Mouse (Mus musculus) ovary, adult 10 weeks (tissue): ENCODE results near the gene Cavin3. TPM values are rescaled to one million over a fixed set of nuclear protein-coding genes. Genes with fewer than 3 reads are reported as not detected.

Experiments used
- polyA plus RNA-seq: library from polyadenylated mRNA; stranded (reverse); fragments of 350-450 nt; fragmentation: Illumina TruSeq; extraction: RNeasy Lipid Tissue Mini Kit (QIAGEN cat#74804); gene quantifications from one replicate; pipeline ENCODE4 v1.2.3, GENCODE M21; 2014

The Cavin3 gene
- polyA plus RNA-seq, result 10.7 TPM

GRCm38 (mm10) chr7:105481505-105482411 is at the start of gene Cavin3:
Gene Cavin3 (minus strand): TSS chr7:105482300.

Other genes starting within 250 kb of the Cavin3 start
- gene Olfr688, start 194.2 kb downstream of the Cavin3 start, polyA plus RNA-seq, result not detected
- gene Olfr689, start 171.1 kb downstream of the Cavin3 start, polyA plus RNA-seq, result not detected
- not detected for gene Olfr690, start 148.2 kb downstream of the Cavin3 start, polyA plus RNA-seq
- not detected for gene Olfr691, start 140.0 kb downstream of the Cavin3 start, polyA plus RNA-seq
- gene Olfr692, start 114.1 kb downstream of the Cavin3 start, polyA plus RNA-seq, result not detected
- gene Gm5901, start 107.3 kb downstream of the Cavin3 start, polyA plus RNA-seq, result not detected
- gene Fam160a2, start 82.2 kb downstream of the Cavin3 start, polyA plus RNA-seq, result 20.0 TPM
- not detected for gene Cnga4, start 77.7 kb downstream of the Cavin3 start, polyA plus RNA-seq
- gene Cckbr, start 56.6 kb downstream of the Cavin3 start, polyA plus RNA-seq, result 0.29 TPM
- gene Smpd1, start 72.1 kb upstream of the Cavin3 start, polyA plus RNA-seq, result 2.7 TPM
- 1.1 TPM for gene Apbb1, start 99.4 kb upstream of the Cavin3 start, polyA plus RNA-seq
- gene Hpx, start 117.8 kb upstream of the Cavin3 start, polyA plus RNA-seq, result not detected
- gene Trim3, start 151.3 kb upstream of the Cavin3 start, polyA plus RNA-seq, result 2.9 TPM
- 30.5 TPM for gene Timm10b, start 157.8 kb upstream of the Cavin3 start, polyA plus RNA-seq
- gene Arfip2, start 158.1 kb upstream of the Cavin3 start, polyA plus RNA-seq, result 9.0 TPM
- 2.3 TPM for gene Gm45799, start 158.3 kb upstream of the Cavin3 start, polyA plus RNA-seq
- gene Dnhd1, start 168.5 kb upstream of the Cavin3 start, polyA plus RNA-seq, result 1.9 TPM